Mouse (Mus musculus): Measurements from ENCODE around the gene Ptpre.

DNA sequence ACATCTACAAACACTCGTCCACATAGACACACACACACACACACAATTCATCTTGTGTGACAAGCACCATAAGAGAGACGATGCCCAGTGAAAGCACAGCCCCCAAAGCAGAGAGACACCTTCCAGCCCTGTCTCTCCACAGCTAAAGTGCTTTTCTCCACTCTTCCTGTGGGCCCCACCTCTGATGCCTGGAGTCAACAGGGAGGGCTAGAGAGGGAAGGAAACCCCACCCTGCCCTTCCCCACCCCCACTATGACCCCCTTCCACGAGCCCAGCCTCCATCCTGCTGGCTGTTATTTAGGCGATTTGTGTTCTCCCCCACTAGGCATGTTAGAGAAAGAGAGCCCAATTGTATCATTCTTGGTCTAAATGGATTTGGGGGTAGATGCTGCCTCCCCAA, 49.1 kb downstream of the Ptpre start:
- no peak for TF ChIP-seq CTCF (IDR thresholded peaks at IDR 0.05; ENCODE audit: borderline replicate concordance, extremely low read depth, insufficient read depth, insufficient read length)
- TF ChIP-seq POLR2A (IDR thresholded peaks at IDR 0.05; ENCODE audit: borderline replicate concordance, extremely low read depth, insufficient read depth, insufficient read length, poor library complexity, severe bottlenecking) = no peak

All from brain, embryonic 14.5 days (tissue).